Mouse (Mus musculus): ENCODE measurements around the gene Gm14137.

GRCm38 (mm10) chr2:119156081-119156680, 18.1 kb upstream of the Gm14137 start:
- no peak for TF ChIP-seq CTCF (IDR thresholded peaks at IDR 0.05; ENCODE audit: control insufficient read depth, insufficient read depth, insufficient read length)
- TF ChIP-seq MYOG (IDR thresholded peaks at IDR 0.05; ENCODE audit: control insufficient read depth, extremely low read depth, insufficient read length), result no peak
- TF ChIP-seq MYOD1 (IDR thresholded peaks at IDR 0.05; ENCODE audit: control insufficient read depth, insufficient read length, low read depth), result no peak
